Mouse (Mus musculus) hindbrain, postnatal 0 days (tissue): ENCODE measurements at regions not wholly inside any gene's neighbourhood (a gene's known extent, or its start where the extent isn't known, plus 50 kb on each side); places are given as distances from the start of the nearest gene placed in this dataset.

Experiments used
- ATAC-seq: fragments of 200-750 bp; cut with Nextera tagmentation; 2 replicates; pipeline ENCODE4 v1.8.0; 2017; ENCODE audit warnings: mild to moderate bottlenecking, moderate TSS enrichment, moderate library complexity
- DNase-seq: peaks from one replicate; pipeline ENCODE4 v3.0.0-alpha.2; 2015; ENCODE audit warnings: low spot score
- H3K27ac ChIP-seq: fragments of 300-500 bp; sonication (generic); 2 replicates; pipeline ENCODE4 v1.5.1; 2014; ENCODE audit warnings: mild to moderate bottlenecking
- H3K27me3 ChIP-seq: fragments of 300-500 bp; sonication (generic); 2 replicates; pipeline ENCODE4 v1.6.1; 2014; ENCODE audit warnings: low read length, mixed read lengths; ENCODE audit not compliant: insufficient read depth
- H3K36me3 ChIP-seq: fragments of 300-500 bp; sonication (generic); 2 replicates; pipeline ENCODE4 v1.6.1; 2014; ENCODE audit warnings: low read length, mixed read lengths; ENCODE audit not compliant: insufficient read depth
- H3K4me1 ChIP-seq: fragments of 300-500 bp; sonication (generic); 2 replicates; pipeline ENCODE4 v1.6.1; 2014; ENCODE audit warnings: antibody characterized with exemption, low read length, mixed read lengths; ENCODE audit not compliant: insufficient read depth
- H3K4me2 ChIP-seq: fragments of 300-500 bp; sonication (generic); 2 replicates; pipeline ENCODE4 v1.6.1; 2014; ENCODE audit warnings: low read depth, mild to moderate bottlenecking, low read length, moderate library complexity, mixed read lengths
- H3K4me3 ChIP-seq: fragments of 300-500 bp; sonication (generic); 2 replicates; pipeline ENCODE4 v1.5.1; 2014; ENCODE audit warnings: low read length
- H3K9ac ChIP-seq: fragments of 300-500 bp; sonication (generic); replicated peaks from 2 replicates; pipeline ENCODE4 v1.6.1; 2014; ENCODE audit warnings: mild to moderate bottlenecking, low read length, moderate library complexity, mixed read lengths
- H3K9me3 ChIP-seq: fragments of 300-500 bp; sonication (generic); 2 replicates; pipeline ENCODE4 v1.6.1; 2016; ENCODE audit warnings: low read length, mixed read lengths
- CTCF ChIP-seq: IDR thresholded peaks from 2 replicates; pipeline ENCODE4 v1.5.1; 2016; ENCODE audit warnings: antibody characterized with exemption, control low read depth, low read depth
- WGBS: fragments of 180-500 bp; shearing (Covaris S2); extraction: QIAGEN DNeasy Blood & Tissue Kit; methylation state at CpG from one replicate; pipeline ENCODE4 v1.1.7; 2014; 5-methylcytosine and 5-hydroxymethylcytosine counted together

DNA sequence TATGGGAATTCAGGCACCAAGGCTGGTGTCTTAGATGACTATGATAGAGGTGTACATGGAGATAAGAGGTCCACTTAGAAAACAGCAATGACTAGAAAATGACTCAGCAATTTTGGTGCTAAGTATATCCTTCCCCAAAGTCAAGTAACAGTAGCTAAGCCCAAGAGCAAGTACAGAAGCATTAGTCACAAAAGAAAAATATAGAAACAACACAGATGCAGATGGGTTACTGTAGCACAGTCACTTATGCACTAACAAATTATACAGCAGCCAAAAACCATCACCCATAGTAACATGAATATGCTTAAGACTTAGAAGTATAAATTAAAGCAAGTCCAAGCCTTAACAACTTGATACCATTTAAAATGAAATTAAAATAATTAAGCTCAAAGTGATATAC, 378.5 kb upstream of the Meis2 start:
- H3K27me3 ChIP-seq = no peaks in the 10 kb centered on the region
- no peaks in the 10 kb centered on the region for H3K9me3 ChIP-seq
- no peaks in the 10 kb centered on the region; the same call in 1 of the 2 replicates for H3K4me1 ChIP-seq
- no peak overlapping the region for H3K4me2 ChIP-seq
- no peak overlapping the region for H3K4me3 ChIP-seq
- TF ChIP-seq CTCF = no peak
- no peak for DNase-seq
- no peak for ATAC-seq
- no peak overlapping the region for H3K9ac ChIP-seq
- no peaks in the 10 kb centered on the region for H3K36me3 ChIP-seq
- no peak overlapping the region for H3K27ac ChIP-seq

- Histone ChIP-seq H3K9me3 (no peaks in the 10 kb centered on the region), H3K4me1 (no peaks in the 10 kb centered on the region; the same call in 1 of the 2 replicates), H3K4me3 (no peak overlapping the region), H3K27ac (no peak overlapping the region), H3K9ac (no peak overlapping the region), H3K36me3 (no peaks in the 10 kb centered on the region), H3K4me2 (no peak overlapping the region), H3K27me3 (no peaks in the 10 kb centered on the region)
- 27% methylated on average over 2 of the region's 2 CpGs for WGBS
- no peak for TF ChIP-seq CTCF
- DNase-seq = no peak
- ATAC-seq = no peak
Measured at GRCm38 (mm10) chr2:116440252-116440651, 374.6 kb upstream of the Meis2 start.

GRCm38 (mm10) chr2:116433481-116433880, 367.8 kb upstream of the Meis2 start:
- ATAC-seq = no peak
- TF ChIP-seq CTCF = no peak

GRCm38 (mm10) chr2:116424131-116424530, 358.5 kb upstream of the Meis2 start:
- no peak for TF ChIP-seq CTCF
- DNase-seq = no peak
- Histone ChIP-seq H3K36me3 (no peaks in the 10 kb centered on the region), H3K4me1 (no peaks in the 10 kb centered on the region), H3K27me3 (no peaks in the 10 kb centered on the region), H3K4me2 (no peak overlapping the region), H3K27ac (no peak overlapping the region), H3K9ac (no peak overlapping the region), H3K4me3 (no peak overlapping the region), H3K9me3 (no peaks in the 10 kb centered on the region)
- no peak for ATAC-seq
- 91% methylated on average over 8 of the region's 8 CpGs for WGBS

More at GRCm38 (mm10) chr2:116433481-116433880, 367.8 kb upstream of the Meis2 start:
- H3K9me3 ChIP-seq = no peaks in the 10 kb centered on the region
- no peak overlapping the region for H3K4me3 ChIP-seq
- no peaks in the 10 kb centered on the region for H3K36me3 ChIP-seq
- no peaks in the 10 kb centered on the region for H3K4me1 ChIP-seq
- H3K27ac ChIP-seq = no peak overlapping the region
- DNase-seq = no peak
- H3K4me2 ChIP-seq = no peak overlapping the region
- H3K9ac ChIP-seq = no peak overlapping the region
- no peaks in the 10 kb centered on the region for H3K27me3 ChIP-seq

DNA sequence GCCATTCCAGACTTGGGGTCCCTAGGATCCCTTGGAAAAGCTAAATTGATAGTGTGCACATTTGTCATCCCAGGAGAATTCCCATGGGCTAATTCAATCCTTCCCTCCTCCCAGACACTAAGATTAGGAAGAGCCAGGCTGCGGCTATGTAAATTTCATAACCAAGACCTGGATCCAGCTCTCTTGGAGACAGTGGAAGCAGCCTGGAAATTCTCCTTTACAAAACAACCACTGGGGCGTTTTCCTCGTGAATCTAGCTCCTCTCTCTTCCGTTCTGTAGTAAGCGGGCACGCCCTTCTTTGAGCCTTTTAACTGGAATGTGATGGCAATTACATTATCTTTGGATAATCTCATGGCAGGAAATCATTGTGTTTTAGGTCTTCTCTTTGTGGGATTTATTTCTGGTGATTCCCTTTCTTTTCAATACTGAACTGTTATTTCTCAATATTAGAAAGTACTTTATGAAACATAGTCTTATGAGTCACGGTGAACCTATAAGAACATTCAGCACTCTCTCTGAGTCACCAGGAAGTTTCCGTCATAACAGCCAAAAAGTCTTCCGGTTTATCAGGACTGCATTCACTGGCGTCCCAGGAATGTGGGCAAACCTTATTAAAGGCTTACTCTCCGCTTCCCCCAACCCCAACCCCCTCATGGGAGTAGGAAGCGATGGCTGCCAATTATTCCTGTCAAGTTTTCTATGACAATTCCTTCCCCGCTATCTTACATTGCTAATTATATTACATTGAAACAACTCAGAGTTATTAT, 352.0 kb upstream of the Meis2 start:
- no peak overlapping the region for H3K4me3 ChIP-seq
- 81% methylated on average over 13 of the region's 13 CpGs for WGBS
- no peak overlapping the region for H3K27ac ChIP-seq
- H3K27me3 ChIP-seq = no peaks in the 10 kb centered on the region
- no peaks in the 10 kb centered on the region for H3K4me1 ChIP-seq
- no peak overlapping the region for H3K4me2 ChIP-seq
- ATAC-seq (no peak), DNase-seq (no peak)
- H3K9ac ChIP-seq = no peak overlapping the region
- no peak for TF ChIP-seq CTCF
- H3K9me3 ChIP-seq = no peaks in the 10 kb centered on the region
- no peaks in the 10 kb centered on the region for H3K36me3 ChIP-seq

DNA sequence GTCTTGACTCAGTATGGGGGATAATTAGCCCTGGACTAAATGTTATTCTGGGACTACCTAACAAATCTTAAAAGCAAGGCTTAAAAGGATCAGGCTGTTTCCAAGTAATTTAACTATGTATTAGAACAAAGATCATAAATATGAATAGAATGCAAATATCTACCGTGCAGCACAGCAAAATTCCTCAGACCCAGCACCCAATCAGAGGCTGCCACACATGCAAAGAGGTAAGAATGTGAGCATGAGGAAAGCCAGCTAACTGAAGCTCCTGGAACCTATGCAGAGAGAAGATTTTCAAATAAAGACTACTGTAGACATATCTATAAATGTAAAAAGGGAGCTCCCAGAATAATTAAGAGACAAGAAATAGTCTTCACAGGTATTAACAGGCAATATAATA, 350.1 kb upstream of the Meis2 start:
- Histone ChIP-seq H3K9me3 (no peaks in the 10 kb centered on the region), H3K4me2 (no peak overlapping the region), H3K27ac (no peak overlapping the region), H3K4me1 (no peaks in the 10 kb centered on the region), H3K36me3 (no peaks in the 10 kb centered on the region), H3K9ac (no peak overlapping the region), H3K4me3 (no peak overlapping the region), H3K27me3 (no peaks in the 10 kb centered on the region)
- DNase-seq (no peak), ATAC-seq (no peak)
- 29% methylated on average over 1 of the region's 1 CpGs for WGBS
- no peak for TF ChIP-seq CTCF

- Histone ChIP-seq H3K9ac (no peak overlapping the region), H3K9me3 (no peaks in the 10 kb centered on the region), H3K27ac (no peak overlapping the region), H3K4me2 (no peak overlapping the region), H3K4me1 (no peaks in the 10 kb centered on the region), H3K36me3 (no peaks in the 10 kb centered on the region), H3K4me3 (no peak overlapping the region), H3K27me3 (no peaks in the 10 kb centered on the region)
- DNase-seq (no peak), ATAC-seq (no peak)
- 55% methylated on average over 1 of the region's 1 CpGs for WGBS
- no peak for TF ChIP-seq CTCF
Measured at GRCm38 (mm10) chr2:116402113-116402512, 336.5 kb upstream of the Meis2 start.
